Mouse (Mus musculus): ENCODE results near the gene Camk2n1.

Camk2n1 gene

GRCm38 (mm10) chr4:138447827-138448602 lies 6.1 kb upstream of the Camk2n1 start:
- DNase-seq (ENCODE audit: low spot score) = no peak

- DNase-seq (ENCODE audit: low spot score) = no peak
These were observed 5.1 kb upstream of the Camk2n1 start for GRCm38 (mm10) chr4:138448872-138449615.

DNA sequence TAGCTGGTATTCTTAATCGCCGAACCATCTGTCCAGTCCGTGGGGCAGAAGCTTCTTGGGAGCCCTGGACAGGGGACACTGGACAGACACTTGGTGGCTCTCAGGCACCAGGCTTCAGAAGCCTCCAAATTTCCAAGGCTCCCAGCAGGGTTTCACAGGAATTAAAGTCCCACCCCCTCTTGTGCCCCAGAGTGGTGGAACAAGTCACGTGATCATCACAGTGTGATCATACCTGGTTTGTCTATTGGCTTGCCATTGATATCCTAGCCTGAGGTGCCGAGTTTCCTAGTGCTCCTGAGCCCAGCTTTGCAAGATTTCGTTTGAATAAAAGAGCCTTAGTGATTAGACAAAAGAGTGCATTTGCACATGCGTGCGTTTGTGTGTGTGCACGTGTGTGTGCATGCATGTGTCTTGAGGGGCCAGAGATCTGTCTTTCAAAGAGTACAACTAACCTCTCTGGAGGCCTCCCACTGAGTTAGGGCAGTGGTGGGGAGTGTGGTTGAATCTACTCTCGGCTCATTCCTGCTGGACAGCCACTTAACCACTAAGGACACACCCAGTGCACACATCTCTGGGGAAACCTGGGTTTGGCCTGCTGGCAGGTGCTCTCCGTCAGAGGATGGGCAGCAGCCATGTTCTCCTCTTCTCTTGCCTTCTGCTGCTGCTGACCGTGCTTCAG lies 4.3 kb upstream of the Camk2n1 start:
- DNase-seq (ENCODE audit: low spot score) = no peak

GRCm38 (mm10) chr4:138452306-138453096 lies 1.6 kb upstream of the Camk2n1 start:
- DNase-seq (ENCODE audit: low spot score) = no peak

DNA sequence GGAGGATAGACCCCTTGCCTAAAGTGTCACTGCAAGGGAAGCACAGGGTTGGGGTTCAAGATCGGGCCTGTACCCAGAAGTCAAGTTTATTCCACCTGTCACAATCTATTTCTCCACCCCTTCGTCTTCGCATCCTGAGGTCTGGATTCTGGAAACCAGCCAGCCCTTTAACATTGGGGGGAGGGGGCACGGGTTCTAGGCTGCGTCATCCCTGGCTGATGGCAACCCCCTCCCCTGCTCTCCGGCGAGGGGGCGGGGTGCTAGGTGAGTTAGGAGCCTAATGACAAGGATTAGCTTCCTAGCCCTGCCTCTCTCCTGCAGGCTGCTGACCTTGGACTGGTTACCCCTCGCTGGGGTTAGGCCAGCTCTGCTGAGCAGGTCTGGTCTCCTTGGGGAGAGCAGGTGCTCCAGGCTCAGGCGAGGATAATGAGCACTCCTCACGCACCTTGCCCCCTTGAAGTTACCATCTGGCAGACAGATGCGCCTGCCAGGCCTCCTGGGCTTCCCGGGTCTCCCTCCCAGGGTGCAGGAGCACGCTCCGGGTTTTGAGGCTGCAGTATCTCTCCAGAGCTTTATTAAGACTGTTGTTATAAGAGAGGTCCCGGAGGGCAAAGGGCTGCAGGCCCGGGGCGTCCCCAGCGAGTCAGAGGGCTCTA lies 889 bp upstream of the Camk2n1 start:
- DNase-seq (ENCODE audit: low spot score) = no peak

- DNase-seq (ENCODE audit: low spot score) = no peak
These were observed 542 bp downstream of the Camk2n1 start for GRCm38 (mm10) chr4:138454571-138455140.

DNA sequence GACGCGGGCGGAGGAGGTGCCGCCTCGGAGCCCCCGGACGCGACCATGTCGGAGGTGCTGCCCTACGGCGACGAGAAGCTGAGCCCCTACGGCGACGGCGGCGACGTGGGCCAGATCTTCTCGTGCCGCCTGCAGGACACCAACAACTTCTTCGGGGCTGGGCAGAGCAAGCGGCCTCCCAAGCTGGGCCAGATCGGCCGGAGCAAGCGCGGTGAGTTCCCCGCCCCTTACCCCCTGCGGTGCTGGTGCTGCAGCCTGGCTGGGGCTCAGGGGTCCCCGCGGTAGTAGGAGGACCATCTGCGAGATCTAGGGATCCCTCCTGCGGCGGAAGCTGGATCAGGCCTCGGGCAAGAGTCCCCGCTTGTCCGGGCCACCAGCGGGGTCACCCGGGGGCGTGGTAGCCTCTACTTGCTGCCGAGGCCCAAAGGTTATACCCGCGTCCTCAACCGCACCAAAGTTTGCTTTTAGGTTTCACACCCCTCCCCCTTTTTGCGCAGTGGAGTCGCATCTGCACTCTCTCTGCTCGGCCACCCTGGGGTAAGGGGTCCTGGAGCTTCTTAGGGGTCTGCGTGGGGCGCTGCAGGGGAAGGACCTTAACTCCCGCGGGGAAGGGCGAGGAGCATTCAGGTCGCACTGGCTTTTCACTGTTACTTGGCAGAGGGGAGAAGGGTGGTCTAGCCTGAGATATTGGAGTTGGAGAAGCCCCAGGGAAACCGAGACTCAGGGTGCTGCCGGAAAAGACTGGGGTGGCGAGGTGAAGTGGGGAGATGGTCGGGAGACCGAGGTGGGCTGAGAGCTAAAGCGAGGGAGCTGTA lies 1.2 kb downstream of the Camk2n1 start:
- no peak for DNase-seq (ENCODE audit: low spot score)

DNA sequence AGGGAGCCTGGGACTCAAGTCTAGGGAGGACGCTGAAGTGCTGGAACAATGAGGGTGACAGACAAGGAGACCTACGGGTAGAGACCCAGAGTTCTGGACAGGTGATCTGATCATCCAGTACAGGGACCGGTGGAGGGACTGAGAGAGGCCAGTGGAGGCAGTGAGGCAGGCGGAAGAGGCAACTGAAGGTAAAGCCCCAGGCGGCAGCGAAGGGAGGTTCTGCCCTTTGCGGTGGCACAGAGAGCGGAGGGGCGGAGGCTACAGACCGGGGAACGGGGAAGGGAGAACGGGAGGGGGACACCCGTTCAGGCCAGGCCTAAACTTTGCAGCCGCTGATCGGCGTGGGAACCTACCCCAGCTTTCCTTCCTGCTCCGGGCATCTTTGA lies 1.8 kb downstream of the Camk2n1 start:
- DNase-seq (ENCODE audit: low spot score) = no peak

DNA sequence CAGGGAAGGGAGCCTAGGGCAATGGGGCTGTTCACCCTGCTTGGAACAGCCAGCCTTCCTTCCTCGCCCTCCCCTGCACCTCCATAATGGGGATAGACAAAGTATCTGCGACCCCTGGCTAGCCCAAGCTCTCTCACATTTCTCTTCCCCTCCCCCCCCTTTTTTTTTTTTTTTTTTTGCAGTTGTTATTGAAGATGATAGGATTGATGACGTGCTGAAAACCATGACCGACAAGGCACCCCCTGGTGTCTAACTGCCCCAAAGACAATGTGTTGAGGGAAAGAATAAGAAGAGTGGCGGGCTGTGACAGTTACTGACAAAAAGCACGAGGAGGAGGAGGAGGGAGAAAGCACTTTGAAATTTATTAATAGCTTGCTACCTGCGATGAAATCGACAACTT lies 2.4 kb downstream of the Camk2n1 start:
- no peak for DNase-seq (ENCODE audit: low spot score)

DNA sequence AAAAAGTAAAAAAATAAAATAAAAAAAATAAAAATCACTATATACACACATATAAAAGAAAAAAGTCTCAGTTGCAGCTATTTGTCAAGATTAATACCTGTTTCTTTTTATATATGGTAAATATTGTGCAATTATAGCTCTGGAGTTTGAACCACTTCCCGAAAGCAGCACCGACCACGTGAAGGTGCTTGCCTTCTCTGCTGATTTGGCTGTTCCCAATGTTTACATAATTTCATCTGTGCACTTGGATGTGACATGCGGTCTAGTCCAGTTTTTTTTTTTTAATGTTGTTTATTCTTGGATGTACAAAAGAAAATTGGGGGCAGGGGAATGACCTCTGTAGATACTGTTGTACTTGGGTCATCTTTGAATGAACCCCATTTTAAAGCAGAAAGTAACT lies 3.0 kb downstream of the Camk2n1 start:
- DNase-seq (ENCODE audit: low spot score) = no peak

DNA sequence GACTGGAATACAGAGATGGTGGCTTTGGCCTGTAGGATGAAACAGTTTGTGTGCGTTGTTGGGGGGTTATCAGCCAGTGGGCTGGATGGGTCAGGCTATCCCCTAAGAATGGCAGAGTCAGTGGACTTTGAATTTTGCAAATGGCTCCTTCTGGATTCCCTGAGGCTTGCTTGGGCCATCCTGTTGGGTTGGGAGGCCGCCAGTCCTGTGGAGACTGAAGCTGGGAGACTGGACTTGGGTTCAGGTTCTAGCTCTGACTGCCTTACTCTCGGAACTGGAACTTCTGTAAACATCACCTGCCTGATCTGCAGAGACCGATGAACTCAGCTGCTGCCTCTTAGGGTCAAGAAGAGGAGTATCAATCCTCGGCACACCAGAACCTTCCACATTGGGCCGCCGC lies 4.1 kb downstream of the Camk2n1 start:
- DNase-seq (ENCODE audit: low spot score) = no peak

DNA sequence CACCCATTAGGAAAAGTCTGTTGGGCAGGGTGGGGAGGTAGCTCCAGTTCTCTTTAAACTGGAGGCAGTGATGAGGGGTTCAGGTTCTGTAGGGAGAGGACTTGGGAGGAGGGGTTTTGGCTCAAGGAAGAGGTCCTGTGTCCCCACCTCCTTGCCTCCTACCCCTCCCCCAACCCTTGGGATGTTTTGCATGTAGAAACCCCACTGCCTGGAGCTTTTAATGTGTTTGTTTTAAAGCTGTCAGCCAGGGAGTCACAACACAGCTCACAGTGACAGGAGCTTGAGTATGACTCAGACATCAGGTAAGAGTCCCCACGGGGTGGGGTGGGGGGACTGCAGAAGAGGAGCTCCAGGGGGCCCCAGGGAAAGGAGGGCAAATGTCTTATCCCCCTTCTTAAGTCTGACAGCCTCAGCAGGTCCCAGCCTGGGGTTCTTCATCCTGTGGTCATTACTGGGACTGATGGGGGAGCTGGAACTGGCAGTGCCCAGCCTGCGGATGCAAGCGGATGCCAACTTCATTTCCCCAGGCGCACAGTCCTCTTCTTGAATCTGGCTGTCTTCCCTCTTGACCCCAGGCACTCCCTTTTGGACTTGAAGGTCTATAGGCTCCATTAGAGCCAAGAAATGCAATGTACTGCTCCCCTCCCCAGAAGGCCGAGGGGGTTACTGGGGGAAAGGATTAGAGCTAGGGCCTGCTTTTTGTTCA lies 4.8 kb downstream of the Camk2n1 start:
- no peak for DNase-seq (ENCODE audit: low spot score)

DNA sequence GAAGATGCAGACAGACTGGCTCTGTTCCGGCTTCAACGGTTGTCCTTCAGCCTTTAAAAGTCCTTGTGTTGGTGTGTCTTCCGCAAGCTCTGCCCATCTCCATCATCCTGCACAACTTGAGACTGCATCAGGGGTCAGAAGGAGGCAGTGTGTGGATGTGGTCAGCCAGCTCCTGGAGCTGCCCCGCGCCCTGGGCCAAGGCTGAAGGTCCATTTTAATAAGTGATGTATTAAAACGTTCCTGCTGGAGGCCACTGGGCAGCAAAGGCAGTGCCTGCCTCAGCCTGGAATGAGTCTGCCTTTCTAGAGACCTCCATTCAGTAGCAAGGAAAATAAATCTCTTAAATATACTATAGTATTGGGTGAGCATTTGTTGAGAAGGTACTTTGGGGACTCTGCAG lies 5.7 kb downstream of the Camk2n1 start:
- no peak for DNase-seq (ENCODE audit: low spot score)

DNA sequence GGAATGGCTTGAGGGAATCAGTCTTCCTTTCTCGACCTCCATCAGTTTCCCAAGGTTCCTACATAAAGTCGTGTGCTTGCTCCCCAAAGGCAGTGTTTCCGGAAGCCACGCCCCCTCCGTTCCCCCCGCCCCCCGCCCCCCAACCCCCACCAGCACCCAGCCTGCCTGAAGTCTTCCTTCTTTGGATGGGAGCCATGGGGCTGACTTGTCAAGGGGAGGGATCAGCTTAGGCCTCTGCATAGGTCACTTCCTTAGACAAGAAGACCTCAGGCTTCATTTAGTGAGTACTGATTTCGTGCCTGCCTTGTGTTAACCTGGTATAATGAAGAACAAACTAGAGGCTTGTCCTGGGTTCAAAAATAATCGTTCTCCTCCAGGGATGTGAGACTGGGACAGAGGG lies 6.8 kb downstream of the Camk2n1 start:
- no peak for DNase-seq (ENCODE audit: low spot score)

GRCm38 (mm10) chr4:138461471-138461870 lies 7.4 kb downstream of the Camk2n1 start:
- no peak for DNase-seq (ENCODE audit: low spot score)

- DNase-seq (ENCODE audit: low spot score) = no peak
These were observed 9.1 kb downstream of the Camk2n1 start for GRCm38 (mm10) chr4:138462971-138463831.

DNA sequence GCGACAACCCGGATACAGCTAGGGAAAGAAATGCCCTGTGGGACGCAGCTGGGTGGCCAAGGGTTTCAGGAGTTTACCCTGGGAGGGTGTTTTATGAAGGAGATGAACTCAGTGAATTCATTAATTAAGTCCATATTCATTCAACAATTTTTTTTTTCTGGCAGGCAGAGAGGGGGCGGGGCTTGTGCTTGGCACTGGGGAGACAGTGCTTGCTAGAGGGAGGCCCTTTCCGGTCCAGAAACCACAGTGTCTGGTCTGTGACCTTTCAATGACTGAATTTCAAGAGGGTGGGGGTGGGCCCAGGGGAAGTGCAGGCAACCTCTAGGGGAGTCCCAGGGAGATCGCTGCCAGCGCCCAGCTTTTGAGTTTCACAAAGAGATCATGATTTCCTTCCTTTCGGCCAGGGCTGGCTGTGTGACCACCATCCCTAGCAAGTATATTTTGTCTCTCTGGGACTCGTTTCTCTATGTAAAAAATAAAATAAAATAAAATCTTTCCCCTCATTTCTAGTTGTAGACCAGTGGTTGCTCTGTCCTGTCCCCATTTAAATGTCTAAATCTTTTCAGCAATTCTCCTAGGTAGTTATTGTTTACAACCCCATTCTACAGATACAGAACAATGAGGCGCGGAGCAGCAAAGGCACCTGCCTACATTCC lies 9.8 kb downstream of the Camk2n1 start:
- no peak for DNase-seq (ENCODE audit: low spot score)

DNA sequence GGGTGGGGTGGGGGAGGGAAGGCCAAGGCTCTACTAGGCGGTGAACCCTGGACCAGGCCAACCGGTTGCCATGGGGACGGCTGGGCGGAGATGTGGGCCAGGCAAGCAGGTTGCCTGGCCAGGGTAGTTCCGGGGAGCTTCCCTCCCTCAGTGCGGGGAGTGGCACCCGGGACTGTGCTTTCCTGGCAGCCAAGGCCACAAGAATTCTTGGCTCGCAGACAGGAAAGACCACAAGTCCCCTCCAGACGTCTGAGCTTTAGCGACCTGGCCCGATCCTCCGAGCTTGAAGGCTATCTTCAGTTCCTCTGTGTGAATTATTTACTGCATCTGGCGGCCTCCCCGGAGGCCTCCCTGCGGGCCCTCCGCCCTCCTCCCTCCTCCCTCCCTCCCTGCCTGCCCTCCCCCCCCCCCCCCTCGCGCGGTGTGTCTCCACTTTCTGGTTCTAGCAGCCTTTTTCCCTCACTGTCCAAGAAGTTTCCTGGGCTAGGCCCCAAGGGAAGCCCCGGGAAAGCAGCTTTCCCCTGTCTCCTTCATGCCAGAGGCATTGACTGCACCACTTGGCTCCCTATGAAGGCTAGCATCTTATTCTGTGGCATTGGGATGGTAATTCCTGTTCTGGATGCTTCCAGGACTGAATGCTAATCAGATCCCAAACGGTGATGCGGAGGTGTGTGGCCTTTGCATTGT lies 10.7 kb downstream of the Camk2n1 start:
- DNase-seq (ENCODE audit: low spot score) = no peak
